Mouse (Mus musculus): Measurements from ENCODE around the gene Def6. TPM values are rescaled to one million over a fixed set of nuclear protein-coding genes. Genes with fewer than 3 reads are reported as not detected.

Def6 gene
- polyA plus RNA-seq, 1 experiment from 2014 or later = 3.5 TPM

Other genes starting within 250 kb of the Def6 start
- 0.88 and 1.1 TPM in 2 replicates for gene Tcp11, start 127.1 kb upstream of the Def6 start, polyA plus RNA-seq (2014; fragmentation: Nextera tagmentation; extraction: Ambion mirVana)
- 7.3 and 8.0 TPM in 2 replicates for gene Scube3, start 65.6 kb upstream of the Def6 start, polyA plus RNA-seq (2014; fragmentation: Nextera tagmentation; extraction: Ambion mirVana)
- 41.8 and 51.9 TPM in 2 replicates for gene Zfp523, start 30.6 kb upstream of the Def6 start, polyA plus RNA-seq (2014; fragmentation: Nextera tagmentation; extraction: Ambion mirVana)
- gene Ppard, start 24.9 kb downstream of the Def6 start, polyA plus RNA-seq (2014; fragmentation: Nextera tagmentation; extraction: Ambion mirVana) = 1.2 and 1.5 TPM in 2 replicates
- 19.5 and 24.3 TPM in 2 replicates for gene Fance, start 105.7 kb downstream of the Def6 start, polyA plus RNA-seq (2014; fragmentation: Nextera tagmentation; extraction: Ambion mirVana)
- 401 and 423 TPM in 2 replicates for gene Rpl10a, start 120.7 kb downstream of the Def6 start, polyA plus RNA-seq (2014; fragmentation: Nextera tagmentation; extraction: Ambion mirVana)
- 0.78 and 1.7 TPM in 2 replicates for gene Tead3, start 143.0 kb downstream of the Def6 start, polyA plus RNA-seq (2014; fragmentation: Nextera tagmentation; extraction: Ambion mirVana)
- gene Tulp1, start 157.4 kb downstream of the Def6 start, polyA plus RNA-seq (2014; fragmentation: Nextera tagmentation; extraction: Ambion mirVana) = 1.4 and 1.5 TPM in 2 replicates